Mouse (Mus musculus) T-helper 2 cell (primary cell): Measurements from ENCODE around the gene Ipo11.
"Not testable (repeated sequence)": the region's sequence is repeated elsewhere in the genome, so short reads cannot be mapped to it uniquely, and the experiment has no call there.

ENCODE experiments used
- in situ Hi-C: fragments of 300-600 bp; cut with MboI, MseI; formaldehyde crosslinking; loops from one replicate; pipeline ENCODE4 v1.15.1; 2025; ENCODE audit warnings: high pct_unique_total_duplicates

Ipo11 gene

GRCm38 (mm10) chr13:106907273-106907672 is 29.5 kb downstream of the Ipo11 start:
- in situ Hi-C loops: no loop called here

DNA sequence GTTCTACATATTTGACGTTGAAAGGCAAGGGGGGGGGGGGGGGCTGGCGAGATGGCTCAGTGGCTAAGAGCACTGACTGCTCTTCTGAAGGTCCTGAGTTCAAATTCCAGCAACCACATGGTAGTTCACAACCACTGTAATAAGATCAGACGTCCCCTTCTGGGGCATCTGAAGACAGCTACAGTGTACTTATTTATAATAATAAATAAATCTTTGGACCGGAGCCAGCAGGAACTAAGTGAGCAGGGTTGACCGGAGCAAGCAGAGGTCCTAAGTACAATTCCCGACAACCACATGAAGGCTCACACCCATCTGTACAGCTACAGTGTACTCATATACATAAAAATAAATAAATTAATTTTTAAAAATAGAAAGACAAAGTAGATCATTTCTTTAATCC is 31.6 kb downstream of the Ipo11 start:
- in situ Hi-C loops: not testable (repeated sequence)

- in situ Hi-C loops: no loop called here
These were observed 32.1 kb downstream of the Ipo11 start for GRCm38 (mm10) chr13:106904637-106905036.

DNA sequence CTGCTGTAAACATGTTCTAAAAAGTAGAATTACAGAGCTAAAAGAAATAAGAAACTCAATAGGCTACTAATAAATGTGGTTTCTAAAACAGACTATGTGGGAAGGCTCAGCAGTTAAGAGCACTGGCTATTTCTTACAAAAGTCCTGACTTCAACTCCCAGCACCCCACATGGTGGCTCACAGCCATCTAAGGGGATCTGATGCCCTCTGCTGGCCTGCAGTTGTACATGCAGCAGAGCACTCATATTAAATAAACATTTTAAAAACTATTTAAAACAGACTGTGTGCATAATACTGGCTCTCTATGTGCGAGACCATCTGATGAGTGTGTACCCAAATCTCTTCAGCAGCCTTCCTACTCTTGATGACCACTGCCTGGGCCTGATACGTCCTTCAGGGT is 42.5 kb downstream of the Ipo11 start:
- in situ Hi-C loops: no loop called here

- in situ Hi-C loops: no loop called here
These were observed 43.1 kb downstream of the Ipo11 start for GRCm38 (mm10) chr13:106893701-106894100.

DNA sequence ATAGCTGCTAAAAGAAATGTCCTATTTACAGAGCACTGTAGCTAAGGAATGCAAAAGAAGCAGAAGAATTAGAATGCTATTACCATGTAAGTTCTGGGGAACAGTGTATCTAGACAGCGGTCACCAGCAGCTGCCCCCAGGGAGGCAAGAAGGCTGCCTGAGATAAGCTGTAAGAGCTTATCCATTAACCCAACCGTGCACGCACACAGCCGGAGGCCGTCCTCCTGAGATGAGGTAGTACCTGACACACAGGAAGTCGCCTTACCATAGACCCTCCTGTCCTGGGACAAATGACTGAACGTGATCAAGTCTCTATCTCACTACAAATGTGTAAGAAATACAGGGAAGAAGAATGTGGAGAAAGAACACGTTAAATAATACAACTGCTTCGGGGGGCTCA is 43.6 kb downstream of the Ipo11 start:
- in situ Hi-C loops: no loop called here

DNA sequence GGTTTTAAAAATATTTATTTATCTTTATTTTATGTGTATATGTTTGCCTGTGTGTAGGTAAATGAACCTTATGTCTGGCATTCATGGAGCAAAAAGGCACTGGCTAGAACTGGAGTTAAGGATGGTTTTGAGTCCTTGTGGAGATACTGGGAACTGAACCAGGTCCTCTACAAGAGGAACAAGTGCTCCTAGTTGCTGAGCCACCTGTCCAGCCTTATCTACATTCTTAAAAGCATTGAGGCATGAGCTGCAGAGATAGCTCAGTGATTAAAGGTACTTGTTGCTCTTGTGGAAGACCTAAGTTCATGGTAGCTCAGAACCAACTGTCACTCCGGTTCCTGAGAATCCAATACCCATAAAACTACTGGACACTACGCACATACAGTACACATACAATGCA is 49.4 kb downstream of the Ipo11 start:
- in situ Hi-C loops: no loop called here

DNA sequence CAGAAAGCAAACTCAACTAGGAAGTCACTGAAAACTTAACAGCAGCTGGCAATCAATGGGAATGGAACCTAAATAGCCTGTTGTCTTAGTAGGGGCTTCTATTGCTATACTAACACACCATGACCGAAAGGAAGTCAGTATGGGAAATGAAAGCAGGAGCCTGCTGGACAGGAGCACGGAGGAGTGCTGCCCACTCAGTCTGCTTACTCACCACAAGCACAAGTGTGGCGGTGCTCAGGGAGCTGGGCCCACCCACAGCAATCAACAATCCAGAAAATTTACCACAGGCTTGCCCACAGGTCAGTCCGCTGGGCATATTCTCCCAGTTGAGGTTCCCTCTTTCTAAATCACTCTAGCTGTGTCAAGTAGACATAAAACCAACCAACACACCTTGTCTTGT is 52.5 kb downstream of the Ipo11 start:
- in situ Hi-C loops: no loop called here

GRCm38 (mm10) chr13:106876278-106876677 is 60.5 kb downstream of the Ipo11 start:
- in situ Hi-C loops: no loop called here

DNA sequence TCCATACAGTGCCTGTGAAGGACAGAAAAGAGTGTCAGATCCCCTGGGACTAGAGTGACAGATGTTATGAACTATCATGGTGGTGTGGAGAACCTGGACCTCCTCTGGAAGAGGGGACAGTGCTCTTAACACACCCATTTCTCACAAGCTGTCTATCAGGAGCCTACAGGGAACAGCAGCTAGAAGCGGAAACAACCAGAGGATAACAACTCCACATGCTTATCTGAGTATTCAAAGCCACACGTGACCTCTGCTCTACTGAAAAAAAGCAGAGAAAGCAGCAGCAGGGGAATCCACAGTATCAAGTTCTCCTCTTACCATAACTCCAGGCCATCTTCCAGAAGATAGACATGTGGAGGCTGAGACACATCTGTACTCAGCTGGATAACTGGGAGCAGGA is 71.2 kb downstream of the Ipo11 start:
- in situ Hi-C loops: no loop called here

DNA sequence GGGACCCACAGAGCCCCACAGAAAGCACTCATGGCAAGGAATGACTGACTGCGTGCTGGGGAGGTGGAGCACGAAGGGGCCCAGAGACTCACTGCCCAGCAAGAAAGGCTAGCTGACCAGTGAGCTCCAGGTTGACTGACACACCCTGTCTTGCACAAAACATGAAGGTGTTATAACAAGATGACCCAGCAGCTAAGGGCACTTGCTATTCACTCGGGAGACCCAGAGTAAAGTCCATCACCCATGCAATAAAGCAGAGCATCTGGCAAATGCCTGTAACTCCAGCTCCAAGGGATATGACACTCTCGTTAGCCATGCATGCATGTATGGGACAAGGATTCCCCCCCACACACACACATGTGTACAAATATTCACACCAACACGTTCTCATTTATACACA is 78.0 kb downstream of the Ipo11 start:
- in situ Hi-C loops: no loop called here

DNA sequence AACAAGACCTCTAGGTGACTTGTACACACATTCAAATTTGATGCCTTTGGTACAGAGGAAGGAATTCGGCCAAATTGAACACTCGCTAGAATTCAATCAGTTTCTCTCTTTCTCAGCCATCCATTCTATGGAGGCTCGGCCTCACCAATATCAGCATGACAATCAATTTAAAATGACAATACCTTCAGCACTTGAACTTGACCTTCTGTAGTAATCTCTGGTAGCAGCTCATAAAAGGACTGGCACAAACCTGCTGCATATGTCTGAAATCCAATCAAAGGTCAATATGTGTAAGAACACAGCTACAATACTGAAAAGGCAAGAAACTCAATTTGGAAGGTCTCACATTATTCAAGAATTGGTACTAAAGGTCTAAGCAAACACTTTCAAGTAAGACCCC is 80.2 kb downstream of the Ipo11 start:
- in situ Hi-C loops: no loop called here

GRCm38 (mm10) chr13:106847534-106847933 is 89.2 kb downstream of the Ipo11 start:
- in situ Hi-C loops: no loop called here

DNA sequence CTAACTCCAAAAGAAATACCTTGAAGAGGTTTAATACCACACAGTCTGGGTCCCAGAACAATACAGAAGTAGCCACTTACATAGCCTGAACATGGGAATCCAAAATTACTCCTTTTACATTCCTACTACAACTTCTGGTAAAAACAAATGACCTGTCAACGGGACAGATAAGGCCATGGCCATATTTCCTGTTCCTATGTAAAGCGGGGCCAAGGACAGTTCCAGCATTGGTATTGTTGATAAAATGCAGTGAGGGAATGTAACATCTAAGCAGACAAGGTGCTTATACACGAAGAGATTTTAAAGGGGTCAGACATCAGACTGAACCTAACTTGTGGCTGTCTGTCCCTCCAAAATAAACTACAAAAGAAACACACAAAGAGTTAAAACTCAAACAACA is 91.8 kb downstream of the Ipo11 start:
- in situ Hi-C loops: no loop called here

DNA sequence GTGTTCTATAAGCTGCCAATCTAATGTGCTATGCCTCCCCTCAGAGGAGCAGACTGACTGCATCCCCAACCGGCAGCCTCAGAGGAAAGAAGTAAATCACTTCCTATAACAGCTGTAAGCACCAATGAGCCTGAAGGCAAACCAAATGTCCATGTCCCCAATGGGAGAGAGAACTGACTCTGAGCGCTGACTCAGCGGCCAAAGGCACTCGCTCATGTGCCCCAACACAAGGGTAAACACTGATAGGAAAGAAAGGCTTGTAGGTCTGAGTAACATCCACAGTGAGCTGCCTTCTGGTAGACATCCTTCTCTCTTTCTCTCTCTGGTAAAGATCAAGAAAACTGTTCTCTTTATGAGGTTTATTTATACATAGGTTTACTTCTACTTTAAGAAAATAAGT is 94.2 kb downstream of the Ipo11 start:
- in situ Hi-C loops: no loop called here

- in situ Hi-C loops: no loop called here
These were observed 98.0 kb downstream of the Ipo11 start for GRCm38 (mm10) chr13:106838778-106839177.

GRCm38 (mm10) chr13:106836527-106836879 is 100.3 kb downstream of the Ipo11 start:
- in situ Hi-C loops: no loop called here

DNA sequence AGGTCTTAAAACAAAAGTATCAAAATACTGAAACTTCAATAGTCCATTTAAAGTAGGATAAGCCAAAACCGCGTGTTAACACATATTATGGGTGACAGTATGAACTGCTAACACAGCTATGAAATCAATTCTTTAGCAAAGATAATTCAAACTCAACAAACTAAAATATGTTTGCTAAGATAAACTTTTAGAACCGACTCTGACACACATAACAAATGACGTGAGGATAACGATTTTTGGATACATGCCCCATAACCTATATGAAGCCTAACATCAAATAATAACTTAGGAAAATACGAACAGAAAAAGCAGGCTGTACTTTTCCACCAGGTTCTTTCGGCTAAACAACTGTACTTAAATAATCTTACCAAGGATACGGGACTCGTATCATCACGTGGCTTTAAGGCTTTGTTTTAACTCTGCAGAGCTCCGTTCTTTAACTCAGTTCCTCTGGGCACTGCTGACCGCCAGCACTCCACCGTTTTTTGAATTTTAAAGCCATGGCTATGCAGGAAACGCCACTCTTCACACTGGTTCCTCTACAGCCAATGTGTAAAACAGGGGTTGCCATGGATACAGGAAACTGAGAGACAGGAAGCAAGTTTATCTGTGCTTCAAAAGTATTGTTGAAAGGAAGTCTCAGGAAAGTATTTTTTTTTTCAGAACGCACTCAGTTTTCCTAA is 100.8 kb downstream of the Ipo11 start:
- in situ Hi-C loops: no loop called here

GRCm38 (mm10) chr13:106830029-106830428 is 106.7 kb downstream of the Ipo11 start:
- in situ Hi-C loops: no loop called here

DNA sequence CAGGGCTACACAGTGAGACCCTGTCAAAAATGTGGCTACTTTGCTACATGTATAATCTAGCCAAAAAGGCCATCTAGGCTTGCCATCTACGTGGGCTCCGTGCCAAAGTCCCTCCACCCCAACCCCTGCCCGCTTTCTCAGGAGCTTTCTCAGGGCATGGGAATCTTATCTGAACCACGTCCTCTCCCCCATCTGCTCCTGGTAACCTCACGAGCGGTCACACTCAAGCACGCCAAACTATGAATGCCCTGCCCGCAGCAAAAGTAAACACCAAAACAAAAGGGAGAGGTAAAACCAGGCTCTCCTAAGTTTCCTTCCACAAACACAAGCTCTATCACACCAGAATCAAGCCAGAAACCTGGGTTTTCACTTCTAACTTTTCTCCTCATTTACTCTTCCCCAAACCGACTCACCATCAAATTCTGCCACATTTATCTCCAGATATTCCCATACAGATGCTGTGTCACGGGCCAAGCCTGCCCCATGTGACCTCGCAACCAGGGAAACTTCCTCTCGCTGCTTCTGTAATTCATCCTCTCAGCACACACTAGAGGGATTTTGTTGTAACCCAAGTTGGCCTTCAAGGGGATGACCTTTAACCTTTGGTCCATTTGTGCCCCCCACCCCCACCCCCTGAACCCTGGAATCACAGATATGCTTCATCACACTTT is 107.3 kb downstream of the Ipo11 start:
- in situ Hi-C loops: no loop called here

- in situ Hi-C loops: no loop called here
These were observed 111.1 kb downstream of the Ipo11 start for GRCm38 (mm10) chr13:106825618-106826017.

DNA sequence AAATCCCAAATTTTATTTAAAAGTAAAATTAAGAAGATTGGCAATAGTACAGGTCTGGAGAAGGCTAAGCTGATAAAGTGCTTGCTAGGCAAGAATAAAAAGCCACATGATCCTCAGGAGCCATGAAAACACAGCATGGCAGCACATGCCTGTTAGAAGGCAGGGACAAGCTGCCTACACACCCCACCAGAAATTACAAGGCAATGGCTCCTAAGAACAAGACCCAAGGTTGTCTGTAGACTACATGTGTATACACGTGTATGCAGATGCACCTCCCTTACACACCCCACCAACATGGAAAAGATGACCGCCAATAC is 112.9 kb downstream of the Ipo11 start:
- in situ Hi-C loops: no loop called here

GRCm38 (mm10) chr13:106823121-106823874 is 113.5 kb downstream of the Ipo11 start:
- in situ Hi-C loops: no loop called here
